Mouse (Mus musculus): ENCODE data around the gene Cdk2ap2. TPM values are rescaled to one million over a fixed set of nuclear protein-coding genes. Genes with fewer than 3 reads are reported as not detected.
"Not testable (repeated sequence)": the region's sequence is repeated elsewhere in the genome, so short reads cannot be mapped to it uniquely, and the experiment has no call there.

Gene Cdk2ap2
- polyA plus RNA-seq, 1 experiment, result 11.2 TPM

GRCm38 (mm10) chr19:4125741-4126696, 29.0 kb downstream of the Cdk2ap2 start, which contains the start of gene Aip:
Gene Aip, minus strand, starts transcription at chr19:4125858.
- H3K4me3 ChIP-seq (replicated peaks), result peak within 1 kb of the TSS; percentile 86
- no peaks in the 10 kb centered on the region for H3K27me3 ChIP-seq (ENCODE audit: control insufficient read depth)
- H3K4me1 ChIP-seq (ENCODE audit: control insufficient read depth), result peaks cover 89% of the 10 kb centered on the region
- TF ChIP-seq TAL1 (IDR thresholded peaks at IDR 0.05; ENCODE audit: low read length) (no peak), GATA1 (IDR thresholded peaks at IDR 0.05; ENCODE audit: low read length) (no peak)
- peaks cover 4% of the 10 kb centered on the region for H3K9me3 ChIP-seq (ENCODE audit: control insufficient read depth, low read length)
- peaks cover 44% of the 10 kb centered on the region for H3K36me3 ChIP-seq (ENCODE audit: control insufficient read depth)

- Histone ChIP-seq H3K4me3 (replicated peaks) (peak overlapping the region; percentile 86), H3K27me3 (ENCODE audit: control insufficient read depth) (no peaks in the 10 kb centered on the region), H3K9me3 (ENCODE audit: control insufficient read depth, low read length) (peaks cover 2% of the 10 kb centered on the region), H3K4me1 (ENCODE audit: control insufficient read depth) (peaks cover 89% of the 10 kb centered on the region), H3K36me3 (ENCODE audit: control insufficient read depth) (peaks cover 53% of the 10 kb centered on the region)
- no peak for TF ChIP-seq TAL1 (IDR thresholded peaks at IDR 0.05; ENCODE audit: low read length)
- no peak for TF ChIP-seq GATA1 (IDR thresholded peaks at IDR 0.05; ENCODE audit: low read length)
These were observed 29.9 kb downstream of the Cdk2ap2 start for GRCm38 (mm10) chr19:4126759-4127495.

DNA sequence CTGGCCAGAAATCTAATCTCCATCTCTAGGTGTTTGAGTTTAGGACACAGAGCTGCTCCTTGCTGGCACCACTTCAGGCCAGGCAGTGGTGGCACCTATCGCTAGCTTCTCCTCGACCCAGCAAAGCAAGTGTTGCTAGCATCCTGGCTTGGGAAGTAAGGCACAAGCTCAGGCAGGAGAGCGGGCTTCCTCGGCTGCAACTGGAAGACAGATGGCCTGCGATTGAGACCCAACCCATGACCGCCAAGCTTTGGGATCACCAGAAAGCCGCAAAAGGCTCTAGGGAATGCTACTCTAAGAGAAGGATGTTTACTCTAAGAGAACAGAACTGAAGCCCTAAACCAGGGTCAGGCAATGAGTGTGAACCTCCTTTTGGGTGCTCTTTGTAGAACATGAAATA, 32.5 kb downstream of the Cdk2ap2 start:
- peak overlapping the region; percentile 84 for H3K4me3 ChIP-seq (replicated peaks)
- H3K4me1 ChIP-seq (ENCODE audit: control insufficient read depth), result peaks cover 81% of the 10 kb centered on the region
- H3K27me3 ChIP-seq (ENCODE audit: control insufficient read depth), result no peaks in the 10 kb centered on the region
- H3K36me3 ChIP-seq (ENCODE audit: control insufficient read depth), result peaks cover 74% of the 10 kb centered on the region
- peaks cover 2% of the 10 kb centered on the region for H3K9me3 ChIP-seq (ENCODE audit: control insufficient read depth, low read length)
- TF ChIP-seq TAL1 (IDR thresholded peaks at IDR 0.05; ENCODE audit: low read length) (no peak), GATA1 (IDR thresholded peaks at IDR 0.05; ENCODE audit: low read length) (no peak)

- Histone ChIP-seq H3K4me1 (ENCODE audit: control insufficient read depth) (peaks cover 80% of the 10 kb centered on the region), H3K27me3 (ENCODE audit: control insufficient read depth) (no peaks in the 10 kb centered on the region), H3K4me3 (replicated peaks) (peak overlapping the region; percentile 84), H3K9me3 (ENCODE audit: control insufficient read depth, low read length) (peaks cover 2% of the 10 kb centered on the region), H3K36me3 (ENCODE audit: control insufficient read depth) (peaks cover 77% of the 10 kb centered on the region)
- TF ChIP-seq TAL1 (IDR thresholded peaks at IDR 0.05; ENCODE audit: low read length) (no peak), GATA1 (IDR thresholded peaks at IDR 0.05; ENCODE audit: low read length) (no peak)
These were observed 33.1 kb downstream of the Cdk2ap2 start for GRCm38 (mm10) chr19:4130106-4130505.

GRCm38 (mm10) chr19:4131075-4131474, 34.1 kb downstream of the Cdk2ap2 start:
- no peak for TF ChIP-seq TAL1 (IDR thresholded peaks at IDR 0.05; ENCODE audit: low read length)
- TF ChIP-seq GATA1 (IDR thresholded peaks at IDR 0.05; ENCODE audit: low read length), result no peak
- Histone ChIP-seq H3K4me1 (ENCODE audit: control insufficient read depth) (peaks cover 85% of the 10 kb centered on the region), H3K4me3 (replicated peaks) (peak overlapping the region; percentile 84), H3K9me3 (ENCODE audit: control insufficient read depth, low read length) (peaks cover 2% of the 10 kb centered on the region), H3K36me3 (ENCODE audit: control insufficient read depth) (peaks cover 78% of the 10 kb centered on the region), H3K27me3 (ENCODE audit: control insufficient read depth) (no peaks in the 10 kb centered on the region)

DNA sequence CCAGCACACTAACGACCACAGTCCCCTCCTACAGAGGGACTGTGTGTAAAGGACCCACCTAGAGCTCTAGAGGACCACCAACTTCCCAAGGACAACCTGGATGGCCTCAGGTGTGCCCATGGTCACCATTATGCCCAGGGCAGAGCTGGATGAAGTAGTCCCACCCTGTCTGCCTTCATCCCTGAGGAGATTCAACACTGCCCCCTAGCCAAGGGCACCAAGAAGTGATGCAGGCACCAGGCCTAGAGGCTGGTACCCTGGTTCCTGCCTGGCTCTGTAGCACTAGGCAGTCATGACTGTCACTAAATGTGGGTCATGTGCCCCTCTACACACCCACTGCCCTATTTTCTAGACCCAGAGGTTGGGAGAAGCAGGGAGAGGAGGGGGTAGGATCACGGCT, 34.8 kb downstream of the Cdk2ap2 start:
- TF ChIP-seq GATA1 (IDR thresholded peaks at IDR 0.05; ENCODE audit: low read length) (no peak), TAL1 (IDR thresholded peaks at IDR 0.05; ENCODE audit: low read length) (no peak)
- Histone ChIP-seq H3K4me3 (replicated peaks) (peak overlapping the region; percentile 84), H3K27me3 (ENCODE audit: control insufficient read depth) (peaks cover 2% of the 10 kb centered on the region; the same call in 1 of the 2 replicates), H3K36me3 (ENCODE audit: control insufficient read depth) (peaks cover 76% of the 10 kb centered on the region), H3K4me1 (ENCODE audit: control insufficient read depth) (peaks cover 83% of the 10 kb centered on the region), H3K9me3 (ENCODE audit: control insufficient read depth, low read length) (peaks cover 2% of the 10 kb centered on the region)

DNA sequence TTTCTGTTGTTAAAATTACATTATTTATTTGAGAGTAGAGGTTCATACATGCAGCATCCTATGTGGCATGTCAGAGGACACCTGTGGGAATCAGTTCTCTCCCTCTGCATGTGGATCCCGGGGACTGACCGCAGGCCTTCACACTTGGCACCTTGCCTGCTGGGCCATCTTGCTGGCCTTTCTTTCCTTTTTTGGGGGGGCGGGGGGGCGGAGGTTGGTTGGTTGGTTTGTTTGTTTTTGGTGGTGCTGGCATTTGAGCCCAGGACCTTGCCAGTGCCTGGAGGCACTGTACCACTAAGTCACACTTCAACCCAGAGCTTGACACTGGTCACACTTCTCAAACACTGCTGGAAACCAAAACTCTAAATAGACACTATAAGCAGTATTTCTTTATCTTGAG, 37.4 kb downstream of the Cdk2ap2 start:
- Histone ChIP-seq H3K36me3 (ENCODE audit: control insufficient read depth) (peaks cover 50% of the 10 kb centered on the region), H3K27me3 (ENCODE audit: control insufficient read depth) (peaks cover 13% of the 10 kb centered on the region), H3K9me3 (ENCODE audit: control insufficient read depth, low read length) (no peaks in the 10 kb centered on the region), H3K4me1 (ENCODE audit: control insufficient read depth) (peaks cover 67% of the 10 kb centered on the region), H3K4me3 (replicated peaks) (no peak overlapping the region)
- no peak for TF ChIP-seq GATA1 (IDR thresholded peaks at IDR 0.05; ENCODE audit: low read length)
- no peak for TF ChIP-seq TAL1 (IDR thresholded peaks at IDR 0.05; ENCODE audit: low read length)

GRCm38 (mm10) chr19:4135229-4135962, 38.4 kb downstream of the Cdk2ap2 start:
- Histone ChIP-seq H3K36me3 (ENCODE audit: control insufficient read depth) (peaks cover 40% of the 10 kb centered on the region), H3K27me3 (ENCODE audit: control insufficient read depth) (peaks cover 22% of the 10 kb centered on the region)

GRCm38 (mm10) chr19:4135963-4136345, 39.0 kb downstream of the Cdk2ap2 start:
- not testable (repeated sequence) for H3K9me3 ChIP-seq (ENCODE audit: control insufficient read depth, low read length)
- Histone ChIP-seq H3K4me3 (replicated peaks) (peak overlapping the region; percentile 36), H3K36me3 (ENCODE audit: control insufficient read depth) (peaks cover 35% of the 10 kb centered on the region), H3K4me1 (ENCODE audit: control insufficient read depth) (peaks cover 51% of the 10 kb centered on the region), H3K27me3 (ENCODE audit: control insufficient read depth) (peaks cover 24% of the 10 kb centered on the region)

More at GRCm38 (mm10) chr19:4135229-4135962, 38.4 kb downstream of the Cdk2ap2 start:
- H3K9me3 ChIP-seq (ENCODE audit: control insufficient read depth, low read length); H3K4me3 ChIP-seq (replicated peaks): not testable (repeated sequence)
- H3K4me1 ChIP-seq (ENCODE audit: control insufficient read depth), result peaks cover 56% of the 10 kb centered on the region
